Mouse (Mus musculus): ENCODE results near the gene Cln6. TPM values are rescaled to one million over a fixed set of nuclear protein-coding genes. Genes with fewer than 3 reads are reported as not detected.

The Cln6 gene
- polyA plus RNA-seq, 1 experiment from 2014 or later, result 16.2 TPM

DNA sequence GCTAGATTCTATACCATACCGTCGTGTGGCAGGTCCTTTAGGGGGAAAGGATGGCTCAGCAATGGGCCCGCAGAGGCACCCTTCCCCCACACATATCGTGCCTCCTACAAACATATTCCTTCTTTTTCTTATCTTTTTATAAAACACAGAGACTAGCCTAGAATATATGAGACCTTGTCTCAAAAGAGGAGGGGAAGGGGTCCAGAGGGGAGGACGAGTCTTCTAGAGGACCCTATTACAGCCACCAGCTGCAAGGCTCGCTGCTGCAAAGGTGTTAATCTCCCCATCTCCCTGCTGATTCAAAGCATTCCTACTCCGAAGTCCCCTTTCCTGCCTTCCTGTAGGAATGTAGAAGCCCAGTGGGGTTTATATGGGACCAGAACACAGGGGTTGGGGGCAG, 12.1 kb upstream of the Cln6 start:
- TF ChIP-seq CTCF (IDR thresholded peaks at IDR 0.05; ENCODE audit: low read depth) (no peak), EP300 (optimal IDR thresholded peaks at IDR 0.05) (no peak)
- H3K27ac ChIP-seq (replicated peaks), result 0 out of 2 replicates have a peak overlapping the region, but pooled peaks have one; percentile 24
- DNase-seq (ENCODE audit: low spot score) (no peak), ATAC-seq (ENCODE audit: low FRiP score, low TSS enrichment) (no peak)
- no peak overlapping the region for H3K4me2 ChIP-seq (replicated peaks; ENCODE audit: low read depth)
- no peaks in the 10 kb centered on the region for H3K27me3 ChIP-seq (ENCODE audit: control insufficient read depth, insufficient read depth, low read length)
- no peak overlapping the region for H3K4me3 ChIP-seq (ENCODE audit: low read depth, low read length)
- no peaks in the 10 kb centered on the region for H3K9me3 ChIP-seq (ENCODE audit: control insufficient read depth, low read length)
- no peak overlapping the region for H3K9ac ChIP-seq (ENCODE audit: low read length)
- H3K36me3 ChIP-seq (ENCODE audit: control insufficient read depth, insufficient read depth, low read length), result no peaks in the 10 kb centered on the region
- WGBS, result 24% methylated on average over 7 of the region's 7 CpGs
- no peaks in the 10 kb centered on the region for H3K4me1 ChIP-seq (replicated peaks; ENCODE audit: control insufficient read depth, insufficient read depth)

DNA sequence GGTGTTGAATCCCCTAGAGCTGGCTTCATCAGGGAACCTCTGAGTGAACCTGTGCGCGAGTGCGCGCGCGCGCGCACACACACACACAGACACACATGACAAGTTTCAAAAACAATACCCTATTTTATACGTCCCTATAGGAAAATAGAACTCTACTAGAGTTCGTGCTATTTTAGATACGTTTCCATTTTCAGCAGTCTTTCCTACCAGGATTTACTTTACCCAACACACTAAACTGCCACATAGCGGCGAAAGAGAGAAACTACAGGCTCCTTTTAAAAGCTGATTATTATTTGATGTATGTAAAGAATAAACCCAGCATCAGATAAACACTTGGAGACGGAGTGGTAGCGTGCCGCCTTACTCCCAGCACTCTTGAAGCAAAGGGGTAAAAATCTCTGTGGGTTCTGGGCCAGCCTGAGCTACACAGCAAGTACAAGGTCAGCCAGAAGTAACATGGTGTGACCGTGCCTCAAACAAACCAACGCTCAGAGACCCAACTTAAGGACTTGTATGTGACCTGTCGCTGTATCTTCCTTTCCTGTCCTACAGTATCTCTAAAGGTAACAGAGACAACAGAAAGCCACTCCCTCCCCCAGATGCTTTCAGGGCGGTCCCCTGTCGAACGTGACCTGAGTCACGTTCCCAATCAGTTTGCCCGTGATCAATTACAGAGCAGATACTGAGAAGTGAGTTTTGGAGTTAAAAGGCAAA, 10.5 kb upstream of the Cln6 start:
- Histone ChIP-seq H3K4me1 (replicated peaks; ENCODE audit: control insufficient read depth, insufficient read depth) (no peaks in the 10 kb centered on the region), H3K27ac (replicated peaks) (peak overlapping the region; percentile 41; the same call in 1 of the 2 replicates), H3K36me3 (ENCODE audit: control insufficient read depth, insufficient read depth, low read length) (no peaks in the 10 kb centered on the region), H3K9me3 (ENCODE audit: control insufficient read depth, low read length) (no peaks in the 10 kb centered on the region), H3K4me3 (ENCODE audit: low read depth, low read length) (peak overlapping the region; percentile 25), H3K9ac (ENCODE audit: low read length) (no peak overlapping the region), H3K4me2 (replicated peaks; ENCODE audit: low read depth) (peak overlapping the region; percentile 53), H3K27me3 (ENCODE audit: control insufficient read depth, insufficient read depth, low read length) (no peaks in the 10 kb centered on the region)
- TF ChIP-seq CTCF (IDR thresholded peaks at IDR 0.05; ENCODE audit: low read depth), result peak; percentile 72
- no peak for TF ChIP-seq EP300 (optimal IDR thresholded peaks at IDR 0.05)
- ATAC-seq (ENCODE audit: low FRiP score, low TSS enrichment), result no peak
- WGBS, result 6% methylated on average over 24 of the region's 24 CpGs
- no peak for DNase-seq (ENCODE audit: low spot score)

GRCm38 (mm10) chr9:62828662-62829086, 9.9 kb upstream of the Cln6 start:
- H3K27me3 ChIP-seq (ENCODE audit: control insufficient read depth, insufficient read depth, low read length), result no peaks in the 10 kb centered on the region
- ATAC-seq (ENCODE audit: low FRiP score, low TSS enrichment), result peak; percentile 99
- H3K4me1 ChIP-seq (replicated peaks; ENCODE audit: control insufficient read depth, insufficient read depth), result no peaks in the 10 kb centered on the region
- no peak overlapping the region for H3K27ac ChIP-seq (replicated peaks)
- no peak overlapping the region for H3K9ac ChIP-seq (ENCODE audit: low read length)
- TF ChIP-seq CTCF (IDR thresholded peaks at IDR 0.05; ENCODE audit: low read depth) (peak; percentile 98), EP300 (optimal IDR thresholded peaks at IDR 0.05) (no peak)
- H3K4me3 ChIP-seq (ENCODE audit: low read depth, low read length), result peak overlapping the region; percentile 25
- H3K4me2 ChIP-seq (replicated peaks; ENCODE audit: low read depth), result peak overlapping the region; percentile 53
- no peaks in the 10 kb centered on the region for H3K36me3 ChIP-seq (ENCODE audit: control insufficient read depth, insufficient read depth, low read length)
- 0% methylated on average over 23 of the region's 23 CpGs for WGBS
- DNase-seq (ENCODE audit: low spot score), result peak; percentile 98
- H3K9me3 ChIP-seq (ENCODE audit: control insufficient read depth, low read length), result no peaks in the 10 kb centered on the region

GRCm38 (mm10) chr9:62829877-62830276, 8.7 kb upstream of the Cln6 start:
- no peak overlapping the region for H3K4me3 ChIP-seq (ENCODE audit: low read depth, low read length)
- no peak for ATAC-seq (ENCODE audit: low FRiP score, low TSS enrichment)
- 66% methylated on average over 6 of the region's 6 CpGs for WGBS

GRCm38 (mm10) chr9:62834906-62835305, 3.7 kb upstream of the Cln6 start:
- no peak for ATAC-seq (ENCODE audit: low FRiP score, low TSS enrichment)

More at GRCm38 (mm10) chr9:62829877-62830276, 8.7 kb upstream of the Cln6 start:
- Histone ChIP-seq H3K36me3 (ENCODE audit: control insufficient read depth, insufficient read depth, low read length) (no peaks in the 10 kb centered on the region), H3K9me3 (ENCODE audit: control insufficient read depth, low read length) (no peaks in the 10 kb centered on the region), H3K4me1 (replicated peaks; ENCODE audit: control insufficient read depth, insufficient read depth) (no peaks in the 10 kb centered on the region), H3K27ac (replicated peaks) (no peak overlapping the region), H3K9ac (ENCODE audit: low read length) (no peak overlapping the region), H3K27me3 (ENCODE audit: control insufficient read depth, insufficient read depth, low read length) (no peaks in the 10 kb centered on the region), H3K4me2 (replicated peaks; ENCODE audit: low read depth) (no peak overlapping the region)
- TF ChIP-seq EP300 (optimal IDR thresholded peaks at IDR 0.05) (no peak), CTCF (IDR thresholded peaks at IDR 0.05; ENCODE audit: low read depth) (no peak)
- no peak for DNase-seq (ENCODE audit: low spot score)

More at GRCm38 (mm10) chr9:62834906-62835305, 3.7 kb upstream of the Cln6 start:
- no peak for TF ChIP-seq EP300 (optimal IDR thresholded peaks at IDR 0.05)
- no peak for TF ChIP-seq CTCF (IDR thresholded peaks at IDR 0.05; ENCODE audit: low read depth)
- Histone ChIP-seq H3K9ac (ENCODE audit: low read length) (no peak overlapping the region), H3K36me3 (ENCODE audit: control insufficient read depth, insufficient read depth, low read length) (no peaks in the 10 kb centered on the region), H3K9me3 (ENCODE audit: control insufficient read depth, low read length) (no peaks in the 10 kb centered on the region), H3K4me1 (replicated peaks; ENCODE audit: control insufficient read depth, insufficient read depth) (0 out of 2 replicates have a peak, but pooled peaks cover 3% of the 10 kb centered on the region), H3K27ac (replicated peaks) (no peak overlapping the region), H3K27me3 (ENCODE audit: control insufficient read depth, insufficient read depth, low read length) (no peaks in the 10 kb centered on the region), H3K4me2 (replicated peaks; ENCODE audit: low read depth) (no peak overlapping the region), H3K4me3 (ENCODE audit: low read depth, low read length) (no peak overlapping the region)
- WGBS, result 38% methylated on average over 5 of the region's 5 CpGs
- DNase-seq (ENCODE audit: low spot score), result no peak
